Mouse (Mus musculus): ENCODE measurements around the gene Zfp354a. TPM values are rescaled to one million over a fixed set of nuclear protein-coding genes. Genes with fewer than 3 reads are reported as not detected.

Zfp354a gene
- total RNA-seq, 2 experiments from 2014 or later, result 7.3 to 8.3 TPM

DNA sequence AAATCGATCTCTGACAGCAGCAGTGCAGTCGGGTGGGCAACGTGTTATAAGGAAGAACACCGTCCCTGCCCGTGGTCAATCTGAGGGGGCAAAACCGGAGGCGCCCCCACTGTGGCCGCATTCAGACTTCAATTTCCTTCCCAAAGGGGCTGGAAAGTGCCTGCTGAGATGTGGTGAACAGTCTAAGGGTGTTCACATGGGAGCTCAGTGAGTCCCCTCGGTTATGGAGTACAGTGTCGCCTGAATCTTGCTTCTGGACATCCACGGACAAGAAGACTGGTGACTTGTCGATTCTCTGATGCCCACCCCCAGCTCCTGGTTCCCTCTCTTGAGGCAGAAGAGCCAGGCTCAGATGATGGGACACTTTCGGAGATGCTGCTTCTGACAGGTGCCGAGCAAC is 583 bp downstream of the Zfp354a start:
- TF ChIP-seq CTCF (conservative IDR thresholded peaks at IDR 0.05), result no peak
- no peak for DNase-seq (ENCODE audit: low spot score in 2 of 2)
- H3K27ac ChIP-seq, result peak overlapping the region; percentile 87

DNA sequence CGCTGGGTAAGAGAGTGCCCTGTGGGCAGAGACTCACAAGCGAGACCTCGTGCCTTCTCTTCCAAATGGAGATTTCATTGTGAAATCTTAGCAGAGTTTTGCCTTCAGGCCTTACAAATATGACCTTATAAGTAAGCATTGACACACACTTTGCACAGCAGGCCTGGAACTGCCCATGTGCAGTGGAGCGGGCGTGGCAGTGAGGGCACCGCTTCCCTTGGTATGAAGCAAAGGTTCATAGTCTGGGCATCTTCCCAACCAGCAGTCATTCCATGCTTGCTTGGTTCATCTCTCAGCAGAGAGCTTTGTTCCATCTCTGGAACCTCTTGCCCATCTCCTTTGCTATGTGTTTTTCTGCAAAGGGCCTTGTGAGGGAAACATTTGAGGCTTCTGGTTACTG is 1.9 kb downstream of the Zfp354a start:
- H3K27ac ChIP-seq, result no peak overlapping the region
- no peak for DNase-seq (ENCODE audit: low spot score in 2 of 2)
- no peak for TF ChIP-seq CTCF (conservative IDR thresholded peaks at IDR 0.05)
- H3K4me3 ChIP-seq, result no peak overlapping the region

More for the DNA sequence above, 583 bp downstream of the Zfp354a start:
- H3K4me3 ChIP-seq, result peak overlapping the region; percentile 90

DNA sequence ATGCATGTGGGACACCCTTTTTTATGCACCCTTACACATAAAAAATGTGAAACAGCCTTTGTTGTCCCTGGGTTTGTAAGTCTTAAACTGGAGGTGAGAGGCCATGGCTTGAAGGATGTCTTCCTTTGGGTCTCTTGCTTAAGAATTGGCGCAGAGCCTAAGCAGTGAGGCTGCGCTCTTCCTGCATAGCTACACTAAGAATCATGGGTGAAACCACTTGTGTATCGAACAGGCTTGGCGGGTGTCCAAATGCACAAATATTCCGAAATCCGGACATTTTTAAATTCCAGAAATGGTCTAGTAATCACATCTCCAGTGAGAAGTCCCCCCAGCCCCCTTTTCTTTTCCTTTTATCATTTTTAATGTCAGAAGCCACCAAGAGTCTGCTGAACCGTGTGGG is 4.2 kb downstream of the Zfp354a start:
- Histone ChIP-seq H3K4me3 (no peak overlapping the region), H3K27ac (no peak overlapping the region)
- no peak for TF ChIP-seq CTCF (conservative IDR thresholded peaks at IDR 0.05)
- DNase-seq (ENCODE audit: low spot score in 2 of 2), result no peak

DNA sequence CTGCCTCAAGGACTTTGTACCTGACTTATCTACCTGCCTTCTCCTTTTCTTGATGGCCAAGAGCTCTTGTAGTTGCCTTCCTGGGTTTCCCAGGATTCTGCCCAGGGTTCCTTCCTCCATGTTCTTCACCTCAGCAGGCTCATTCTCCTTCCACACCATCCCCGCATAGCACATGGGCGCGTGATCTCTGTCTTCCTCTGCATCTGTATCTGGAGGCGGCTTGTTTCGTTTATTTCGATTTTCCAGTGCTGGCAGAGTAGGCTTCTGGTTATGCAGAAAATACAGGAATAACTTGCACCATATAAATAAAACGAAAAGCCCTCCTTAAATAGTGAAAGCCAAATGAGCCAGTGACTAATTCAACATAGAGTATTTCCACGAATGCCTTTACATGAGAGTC is 4.8 kb downstream of the Zfp354a start:
- TF ChIP-seq CTCF (conservative IDR thresholded peaks at IDR 0.05), result no peak
- Histone ChIP-seq H3K4me3 (no peak overlapping the region), H3K27ac (no peak overlapping the region)
- no peak for DNase-seq (ENCODE audit: low spot score in 2 of 2)

DNA sequence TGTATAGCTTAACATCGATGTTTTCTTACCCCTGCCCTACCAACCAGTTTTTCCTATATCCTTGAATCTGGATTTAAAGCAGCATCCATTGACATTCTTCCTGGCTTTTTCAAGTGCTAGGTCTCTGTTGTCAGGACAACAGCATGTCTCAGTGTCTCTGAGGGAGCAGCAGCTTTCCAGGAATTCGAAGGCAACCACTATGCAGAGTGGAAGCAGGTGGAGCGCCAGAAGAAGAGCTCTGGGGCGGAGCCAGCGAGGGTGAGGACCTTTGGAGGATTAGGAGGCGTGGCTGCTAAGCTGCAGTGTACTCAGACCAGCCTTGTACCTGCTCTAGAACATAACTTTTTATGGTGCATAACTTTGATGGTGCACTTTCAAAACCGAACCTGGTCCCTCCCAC is 25.5 kb downstream of the Zfp354a start:
- DNase-seq (ENCODE audit: low spot score in 2 of 2), result no peak
- Histone ChIP-seq H3K4me3 (no peak overlapping the region), H3K27ac (no peak overlapping the region)
- no peak for TF ChIP-seq CTCF (conservative IDR thresholded peaks at IDR 0.05)

DNA sequence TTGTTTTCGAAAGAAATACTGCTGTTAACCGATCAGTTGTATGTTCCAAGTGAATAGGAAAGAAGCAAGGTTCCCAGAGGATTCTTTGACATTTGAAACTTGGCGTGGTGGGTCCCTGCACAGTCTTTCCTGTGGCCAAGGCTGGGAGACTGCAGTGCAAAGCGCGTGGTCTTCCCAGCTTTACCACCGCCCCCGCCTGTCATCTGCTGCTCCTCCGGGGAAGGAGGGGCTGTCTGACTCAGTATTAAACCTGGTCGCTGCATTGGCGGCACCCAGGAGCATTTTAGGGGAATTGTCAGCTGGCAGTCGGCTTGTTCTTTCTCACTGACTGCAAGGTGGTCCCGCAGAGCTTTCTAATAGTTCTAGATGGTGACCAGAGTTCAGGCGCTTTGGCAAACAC is 26.2 kb downstream of the Zfp354a start:
- no peak for TF ChIP-seq CTCF (conservative IDR thresholded peaks at IDR 0.05)
- no peak overlapping the region for H3K4me3 ChIP-seq
- peak; percentile 33 to 52 for DNase-seq (ENCODE audit: low spot score in 2 of 2)
- no peak overlapping the region for H3K27ac ChIP-seq

DNA sequence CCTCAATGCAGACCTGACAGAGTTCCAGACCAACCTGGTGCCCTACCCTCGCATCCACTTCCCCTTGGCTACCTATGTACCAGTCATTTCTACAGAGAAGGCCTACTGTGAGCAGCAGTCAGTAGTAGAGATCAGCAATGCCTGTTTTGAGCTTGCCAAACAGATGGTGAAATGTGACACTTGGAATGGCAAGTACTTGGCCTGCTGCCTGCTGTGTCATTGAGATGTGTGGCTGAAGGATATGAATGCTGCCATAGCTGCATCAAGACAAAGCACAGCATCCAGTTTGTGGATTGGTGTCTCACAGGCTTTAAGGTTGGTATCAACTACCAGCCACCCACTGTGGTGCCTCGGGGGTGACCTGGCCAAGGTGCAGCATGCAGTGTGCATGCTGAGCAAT is 48.2 kb downstream of the Zfp354a start:
- no peak overlapping the region for H3K4me3 ChIP-seq
- no peak for TF ChIP-seq CTCF (conservative IDR thresholded peaks at IDR 0.05)
- no peak overlapping the region for H3K27ac ChIP-seq
- peak; percentile 26 to 41 for DNase-seq (ENCODE audit: low spot score in 2 of 2)

DNA sequence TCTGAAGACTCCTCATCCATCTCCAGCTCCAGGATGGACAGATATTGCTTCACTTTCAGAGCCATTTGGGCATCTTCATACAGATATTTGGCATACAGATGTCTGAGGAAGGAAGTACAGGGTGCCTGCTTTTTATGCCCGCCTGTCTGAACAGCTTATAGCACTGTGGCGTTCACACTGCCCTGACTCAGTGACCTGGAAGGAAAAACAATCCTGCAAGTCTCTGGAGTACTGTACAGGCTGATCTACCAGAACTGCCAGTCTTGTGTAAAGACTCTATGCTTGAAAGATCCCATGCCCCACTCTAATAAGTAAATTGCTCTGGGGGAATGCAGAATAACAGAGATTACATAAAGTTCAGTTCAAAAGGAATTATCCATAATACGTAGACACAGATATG is 51.6 kb downstream of the Zfp354a start:
- Histone ChIP-seq H3K27ac (no peak overlapping the region), H3K4me3 (no peak overlapping the region)
- TF ChIP-seq CTCF (conservative IDR thresholded peaks at IDR 0.05), result no peak
- DNase-seq (ENCODE audit: low spot score in 2 of 2), result no peak

Other genes starting within 250 kb of the Zfp354a start
- 10 to 100 TPM; 40.8 to 49.6 TPM for gene Zfp354c, start 231.5 kb upstream of the Zfp354a start, total RNA-seq (2021)
- 1 to 10 TPM; 4.0 to 4.1 TPM for gene Zfp879, start 217.7 kb upstream of the Zfp354a start, total RNA-seq (2021)
- not detected for gene Grm6, start 208.6 kb upstream of the Zfp354a start, total RNA-seq (2021)
- gene Zfp454, start 171.6 kb upstream of the Zfp354a start, total RNA-seq (2021), result 1 to 10 TPM; 5.3 to 6.4 TPM
- gene Zfp2, start 143.1 kb upstream of the Zfp354a start, total RNA-seq (2021), result 10 to 100 TPM; 20.1 to 20.2 TPM
- gene Zfp354b, start 127.6 kb upstream of the Zfp354a start, total RNA-seq (2021), result 1 to 10 TPM; 6.3 to 8.1 TPM
- not detected for gene 4933414I15Rik, start 115.5 kb upstream of the Zfp354a start, total RNA-seq (2021)
- gene Prop1, start 105.5 kb upstream of the Zfp354a start, total RNA-seq (2021), result not detected
- not detected for gene Olfr1378, start 92.7 kb upstream of the Zfp354a start, total RNA-seq (2021)
- not detected for gene Olfr1377, start 77.3 kb upstream of the Zfp354a start, total RNA-seq (2021)
- not detected for gene Olfr51, start 55.7 kb upstream of the Zfp354a start, total RNA-seq (2021)
- not detected for gene Olfr54, start 45.0 kb upstream of the Zfp354a start, total RNA-seq (2021)
- not detected for gene Olfr1375, start 11.1 kb upstream of the Zfp354a start, total RNA-seq (2021)
- gene Gm12569, start 161.2 kb downstream of the Zfp354a start, total RNA-seq (2021), result not detected
- gene Clk4, start 202.5 kb downstream of the Zfp354a start, total RNA-seq (2021), result 100 to 1,000 TPM; 113 to 130 TPM
- gene BC049762, start 203.8 kb downstream of the Zfp354a start, total RNA-seq (2021), result under 1 TPM in 1 of 2 experiments, not detected in 1; 0.44 TPM
- gene Col23a1, start 230.7 kb downstream of the Zfp354a start, total RNA-seq (2021), result 1 to 10 TPM; 5.3 to 6.7 TPM

All from layer of hippocampus, adult 2 months (tissue).